Mouse (Mus musculus): ENCODE results near the gene Camta1. TPM values are rescaled to one million over a fixed set of nuclear protein-coding genes. Genes with fewer than 3 reads are reported as not detected.

Gene Camta1
- polyA plus RNA-seq, 1 experiment: 7.7 TPM

DNA sequence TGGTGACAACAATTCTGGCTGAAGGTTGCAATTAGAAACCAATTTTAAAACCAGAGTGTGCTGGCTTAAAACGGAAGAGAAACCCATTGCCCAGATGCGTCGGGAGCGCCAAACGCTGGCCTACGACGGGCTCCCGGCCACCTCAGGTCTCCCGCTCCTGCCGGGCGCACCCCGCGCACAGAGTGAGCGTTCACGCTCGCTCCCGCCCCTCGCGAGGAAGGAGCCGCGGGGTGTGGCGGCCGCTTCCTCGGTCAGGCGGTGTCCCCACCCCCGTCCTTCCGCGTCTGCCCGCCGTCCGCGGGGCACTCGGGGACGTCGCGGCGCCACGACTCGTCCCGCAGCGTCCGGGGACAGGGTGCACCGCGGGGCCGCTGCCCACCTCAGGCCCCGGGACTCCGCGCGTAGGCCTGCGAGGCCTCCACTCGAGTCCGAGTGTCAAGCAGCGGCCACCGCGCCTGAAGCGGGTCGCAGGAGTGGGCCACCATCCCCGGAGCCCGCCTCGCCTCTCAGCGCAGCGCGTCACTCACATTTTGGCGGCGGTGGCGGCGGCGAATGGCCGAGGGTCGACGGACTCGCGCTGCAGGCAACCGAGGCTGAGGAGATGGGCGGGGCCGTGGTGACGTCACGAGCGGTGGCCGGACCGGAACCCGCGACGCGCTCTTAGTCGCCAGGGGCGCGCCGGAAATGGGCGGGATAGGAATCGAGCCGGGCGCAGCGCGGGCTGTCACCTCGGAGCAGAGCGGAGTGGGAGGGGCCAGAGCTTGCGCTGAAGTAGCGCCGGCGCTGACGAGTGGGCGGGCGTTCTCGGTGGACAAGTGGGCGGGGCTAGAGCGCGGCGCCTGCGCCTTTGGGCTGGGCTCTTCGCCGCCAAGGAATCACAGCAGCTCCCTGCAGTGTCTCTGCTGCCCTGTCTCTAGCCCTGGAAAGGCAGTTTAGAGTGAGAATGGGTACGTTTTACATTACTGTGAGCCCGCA, 804.0 kb downstream of the Camta1 start, which contains the start of gene Vamp3:
TSS of gene Vamp3 (minus strand) at position 617 of the 975 bp plus-strand sequence.
- under 1% methylated on average over 114 of the region's 114 CpGs for WGBS
- peak within 1 kb of the TSS; percentile 91 for H3K27ac ChIP-seq (ENCODE audit: insufficient read depth, low read depth, low read length)
- peak; percentile 99 for DNase-seq
- H3K27me3 ChIP-seq (replicated peaks; ENCODE audit: control insufficient read depth, insufficient read depth, low read length): no peaks in the 10 kb centered on the region
- peak within 1 kb of the TSS; percentile 83 for H3K4me3 ChIP-seq (ENCODE audit: insufficient read depth, low read depth, low read length)
- peak; percentile 35 for TF ChIP-seq POLR2A (IDR thresholded peaks at IDR 0.05; ENCODE audit: low read depth, low read length)
- no peak for TF ChIP-seq CTCF (conservative IDR thresholded peaks at IDR 0.05; ENCODE audit: insufficient read depth, insufficient read length, low read depth, low read length)
- peaks cover 4% of the 10 kb centered on the region; the same call in 1 of the 2 replicates for H3K36me3 ChIP-seq (ENCODE audit: control insufficient read depth, insufficient read depth, low read length)
- H3K4me1 ChIP-seq (ENCODE audit: control insufficient read depth, insufficient read depth, low read length): peaks cover 18% of the 10 kb centered on the region

DNA sequence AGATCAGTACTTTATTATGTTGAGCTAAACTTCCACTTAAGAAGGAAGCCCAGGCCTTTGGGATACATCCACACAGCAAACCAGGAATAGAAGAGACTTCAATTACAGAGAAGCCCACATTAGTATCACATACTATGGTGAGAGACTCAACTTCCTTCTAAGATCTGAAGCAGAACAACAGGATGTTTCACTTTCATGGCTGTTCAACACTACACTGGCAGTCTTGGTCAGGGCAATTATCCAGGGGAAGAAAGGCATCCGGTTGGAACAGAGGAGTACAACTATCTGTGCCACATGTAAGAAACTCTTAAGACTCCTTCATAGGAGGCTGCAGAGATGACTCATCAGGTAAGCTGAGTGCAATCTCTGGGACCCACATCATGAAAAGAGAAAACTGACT, 810.5 kb downstream of the Camta1 start:
- H3K4me3 ChIP-seq (ENCODE audit: insufficient read depth, low read depth, low read length): no peak overlapping the region
- H3K27me3 ChIP-seq (replicated peaks; ENCODE audit: control insufficient read depth, insufficient read depth, low read length): no peaks in the 10 kb centered on the region
- peaks cover 4% of the 10 kb centered on the region for H3K36me3 ChIP-seq (ENCODE audit: control insufficient read depth, insufficient read depth, low read length)
- DNase-seq: no peak
- peaks cover 8% of the 10 kb centered on the region for H3K4me1 ChIP-seq (ENCODE audit: control insufficient read depth, insufficient read depth, low read length)
- no peak overlapping the region for H3K27ac ChIP-seq (ENCODE audit: insufficient read depth, low read depth, low read length)
- WGBS: 34% methylated on average over 1 of the region's 1 CpGs
- TF ChIP-seq POLR2A (IDR thresholded peaks at IDR 0.05; ENCODE audit: low read depth, low read length) (no peak), CTCF (conservative IDR thresholded peaks at IDR 0.05; ENCODE audit: insufficient read depth, insufficient read length, low read depth, low read length) (no peak)

DNA sequence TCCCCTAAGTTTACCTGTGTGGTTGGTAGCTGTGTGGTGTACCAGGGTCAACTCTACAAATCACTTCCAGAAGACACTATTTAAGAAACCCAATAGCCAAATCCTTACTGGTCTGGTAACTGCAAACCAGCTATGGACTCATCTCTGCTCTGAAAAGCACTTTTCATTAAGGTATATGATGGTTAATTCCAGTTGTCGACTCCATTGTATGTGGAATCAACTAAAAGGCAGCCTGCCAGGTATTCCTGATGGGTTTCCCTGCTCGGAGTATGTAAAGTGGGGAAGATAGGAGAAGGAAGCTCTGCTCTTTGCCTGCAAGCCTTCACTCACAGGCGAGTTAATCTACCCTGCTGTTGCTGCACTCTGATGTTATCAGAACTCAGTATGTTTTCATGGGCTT, 815.2 kb downstream of the Camta1 start:
- 93% methylated on average over 3 of the region's 3 CpGs for WGBS
- DNase-seq: no peak
- TF ChIP-seq CTCF (conservative IDR thresholded peaks at IDR 0.05; ENCODE audit: insufficient read depth, insufficient read length, low read depth, low read length) (no peak), POLR2A (IDR thresholded peaks at IDR 0.05; ENCODE audit: low read depth, low read length) (no peak)

DNA sequence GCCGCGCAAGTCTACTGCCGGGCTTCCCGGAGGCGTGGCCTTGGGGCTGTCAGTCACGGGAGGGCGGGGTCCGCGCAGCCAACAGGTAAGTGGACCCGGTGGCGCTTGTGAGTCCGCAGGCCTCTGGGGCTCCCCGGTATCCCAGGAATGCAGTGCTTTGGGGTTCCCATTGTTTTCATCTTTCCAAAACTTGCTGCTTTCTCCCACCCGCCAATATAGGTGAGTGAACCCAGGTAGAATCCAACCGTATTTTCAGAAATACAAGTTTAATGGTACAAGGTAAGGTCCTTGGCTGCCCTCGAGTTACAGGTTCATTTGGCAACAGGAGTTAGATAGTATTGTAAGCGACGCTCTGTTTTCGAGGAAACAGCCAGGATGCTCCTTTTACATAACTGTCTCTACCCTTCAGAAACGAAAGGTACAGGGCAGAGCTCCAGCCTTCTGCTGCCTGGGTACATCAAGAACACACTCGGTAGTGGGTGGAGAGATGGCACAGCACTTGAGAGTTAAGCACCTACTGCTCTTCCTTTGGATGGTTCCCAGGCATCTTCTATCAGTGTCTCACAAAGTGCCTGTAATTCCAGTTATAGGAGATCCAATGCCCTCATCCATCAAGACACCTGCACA, 816.6 kb downstream of the Camta1 start:
- TF ChIP-seq CTCF (conservative IDR thresholded peaks at IDR 0.05; ENCODE audit: insufficient read depth, insufficient read length, low read depth, low read length) (no peak), POLR2A (IDR thresholded peaks at IDR 0.05; ENCODE audit: low read depth, low read length) (no peak)
- no peak for DNase-seq
- Histone ChIP-seq H3K4me1 (ENCODE audit: control insufficient read depth, insufficient read depth, low read length) (peaks cover 8% of the 10 kb centered on the region; the same call in 1 of the 2 replicates), H3K27me3 (replicated peaks; ENCODE audit: control insufficient read depth, insufficient read depth, low read length) (no peaks in the 10 kb centered on the region), H3K4me3 (ENCODE audit: insufficient read depth, low read depth, low read length) (peak overlapping the region; percentile 50), H3K27ac (ENCODE audit: insufficient read depth, low read depth, low read length) (peak overlapping the region; percentile 81), H3K36me3 (ENCODE audit: control insufficient read depth, insufficient read depth, low read length) (peaks cover 2% of the 10 kb centered on the region)
- WGBS: 2% methylated on average over 21 of the region's 21 CpGs

More for the DNA sequence above, 815.2 kb downstream of the Camta1 start:
- Histone ChIP-seq H3K4me1 (ENCODE audit: control insufficient read depth, insufficient read depth, low read length) (peaks cover 8% of the 10 kb centered on the region; the same call in 1 of the 2 replicates), H3K27ac (ENCODE audit: insufficient read depth, low read depth, low read length) (no peak overlapping the region), H3K4me3 (ENCODE audit: insufficient read depth, low read depth, low read length) (no peak overlapping the region), H3K36me3 (ENCODE audit: control insufficient read depth, insufficient read depth, low read length) (no peaks in the 10 kb centered on the region; the same call in none of the 2 replicates), H3K27me3 (replicated peaks; ENCODE audit: control insufficient read depth, insufficient read depth, low read length) (no peaks in the 10 kb centered on the region)

DNA sequence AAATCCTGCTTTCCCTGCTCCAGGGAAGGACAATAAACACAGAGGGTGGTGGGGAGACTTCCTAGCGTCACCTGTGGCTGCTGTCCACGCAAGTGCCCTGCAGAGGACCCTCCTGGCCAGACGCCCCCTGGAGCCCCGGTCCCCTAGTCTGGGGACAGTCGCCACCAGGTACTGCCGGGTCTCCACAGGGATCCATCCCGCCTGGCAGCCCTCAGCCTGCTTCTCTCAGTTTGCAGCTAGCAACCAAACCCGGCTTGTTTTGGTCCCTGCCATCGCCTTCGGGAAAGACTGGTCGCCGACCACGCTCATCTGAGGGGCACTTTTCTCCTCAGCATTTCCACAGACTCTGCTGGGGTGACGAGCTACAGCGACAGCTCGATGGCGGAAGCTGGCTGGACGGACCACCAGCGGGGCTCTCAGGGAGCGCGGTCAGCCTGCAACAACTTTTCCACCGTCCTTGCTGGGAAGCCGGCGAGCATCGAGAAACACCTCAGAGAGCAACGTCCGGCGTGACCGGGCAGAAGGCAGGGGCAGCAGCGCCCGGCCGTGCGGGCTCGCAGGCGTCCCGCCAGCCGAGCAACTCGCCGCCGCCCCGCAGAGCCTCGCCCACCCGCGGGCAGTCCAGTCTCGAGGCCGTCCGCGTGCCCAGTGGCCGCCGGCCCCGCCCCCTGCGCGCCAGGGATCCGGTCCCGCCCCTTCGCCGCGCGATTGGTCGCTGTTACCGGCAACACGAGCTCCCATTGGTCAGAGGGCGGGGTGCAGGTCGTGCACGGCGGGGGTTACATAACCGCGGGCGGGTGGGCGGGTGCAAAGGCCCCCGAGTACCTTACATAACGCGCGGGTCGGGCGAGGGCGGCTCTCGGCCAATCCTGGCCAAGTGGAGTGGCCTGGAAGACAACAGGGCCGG, 817.4 kb downstream of the Camta1 start, which contains the start of gene Per3:
TSS of gene Per3 (minus strand) at position 629 of the 907 bp plus-strand sequence.
- H3K27me3 ChIP-seq (replicated peaks; ENCODE audit: control insufficient read depth, insufficient read depth, low read length): no peaks in the 10 kb centered on the region
- H3K27ac ChIP-seq (ENCODE audit: insufficient read depth, low read depth, low read length): peak within 1 kb of the TSS; percentile 99
- DNase-seq: peak; percentile 99
- TF ChIP-seq CTCF (conservative IDR thresholded peaks at IDR 0.05; ENCODE audit: insufficient read depth, insufficient read length, low read depth, low read length) (no peak), POLR2A (IDR thresholded peaks at IDR 0.05; ENCODE audit: low read depth, low read length) (peak; percentile 73)
- peaks cover 3% of the 10 kb centered on the region for H3K36me3 ChIP-seq (ENCODE audit: control insufficient read depth, insufficient read depth, low read length)
- H3K4me1 ChIP-seq (ENCODE audit: control insufficient read depth, insufficient read depth, low read length): peaks cover 8% of the 10 kb centered on the region; the same call in 1 of the 2 replicates
- H3K4me3 ChIP-seq (ENCODE audit: insufficient read depth, low read depth, low read length): peak within 1 kb of the TSS; percentile 91
- 2% methylated on average over 79 of the region's 79 CpGs for WGBS

DNA sequence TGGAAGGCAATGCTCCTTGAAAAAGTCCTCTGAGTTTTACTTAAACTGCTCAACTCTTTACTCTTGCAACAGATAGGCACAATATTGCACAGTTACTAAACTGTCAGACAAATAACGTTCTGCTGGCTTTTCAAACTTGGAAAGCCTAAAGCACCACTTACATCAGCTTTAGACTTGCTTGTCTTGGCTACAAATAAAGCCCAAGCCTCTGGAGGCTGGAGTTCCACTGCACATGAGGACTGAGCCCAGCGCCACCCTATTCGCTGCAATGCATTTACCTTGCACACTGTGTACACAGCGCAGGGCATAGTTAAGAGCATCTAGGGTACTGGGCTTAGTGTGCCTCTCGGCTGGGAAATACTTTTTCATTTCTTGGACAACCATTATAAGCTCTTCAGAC, 818.4 kb downstream of the Camta1 start:
- WGBS: 22% methylated on average over 5 of the region's 5 CpGs
- Histone ChIP-seq H3K4me1 (ENCODE audit: control insufficient read depth, insufficient read depth, low read length) (peaks cover 8% of the 10 kb centered on the region; the same call in 1 of the 2 replicates), H3K27me3 (replicated peaks; ENCODE audit: control insufficient read depth, insufficient read depth, low read length) (no peaks in the 10 kb centered on the region), H3K36me3 (ENCODE audit: control insufficient read depth, insufficient read depth, low read length) (peaks cover 5% of the 10 kb centered on the region; the same call in 1 of the 2 replicates), H3K27ac (ENCODE audit: insufficient read depth, low read depth, low read length) (0 out of 2 replicates have a peak overlapping the region, but pooled peaks have one; percentile 99), H3K4me3 (ENCODE audit: insufficient read depth, low read depth, low read length) (peak overlapping the region; percentile 91)
- DNase-seq: peak; percentile 43
- TF ChIP-seq CTCF (conservative IDR thresholded peaks at IDR 0.05; ENCODE audit: insufficient read depth, insufficient read length, low read depth, low read length) (0 out of 2 replicates have a peak, but pooled peaks have one; percentile 6), POLR2A (IDR thresholded peaks at IDR 0.05; ENCODE audit: low read depth, low read length) (no peak)
